Mouse (Mus musculus): Measurements from ENCODE around the gene Cask. TPM values are rescaled to one million over a fixed set of nuclear protein-coding genes. Genes with fewer than 3 reads are reported as not detected.

The Cask gene
- polyA plus RNA-seq, 1 experiment from 2014 or later = 17.8 TPM

DNA sequence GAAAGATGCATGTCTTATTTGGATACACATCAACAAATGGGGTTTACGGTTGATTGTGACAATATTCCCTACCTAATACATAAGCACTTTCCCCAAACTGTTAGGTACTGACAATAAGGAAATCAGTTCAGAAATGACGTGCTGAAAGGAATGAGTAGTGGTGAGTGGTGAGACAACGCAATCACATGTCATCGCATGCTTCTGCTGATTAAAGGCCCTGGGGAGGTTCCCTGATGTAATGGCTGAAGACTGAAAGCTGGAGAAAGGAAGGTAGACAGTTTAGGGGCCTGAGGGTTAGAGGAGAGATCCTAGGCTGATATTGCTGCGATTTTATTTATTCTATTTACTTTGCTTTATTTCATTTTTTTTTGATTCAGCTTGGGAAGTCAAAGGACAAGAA, 240.1 kb downstream of the Cask start:
- no peak overlapping the region for H3K4me2 ChIP-seq
- no peak overlapping the region for H3K9ac ChIP-seq
- no peak for ATAC-seq (ENCODE audit: low FRiP score)
- WGBS = 93% methylated on average over 5 of the region's 5 CpGs
- H3K27me3 ChIP-seq = no peaks in the 10 kb centered on the region
- no peaks in the 10 kb centered on the region for H3K9me3 ChIP-seq
- H3K4me1 ChIP-seq = no peaks in the 10 kb centered on the region
- H3K36me3 ChIP-seq (replicated peaks) = no peaks in the 10 kb centered on the region; the same call in 1 of the 2 replicates
- no peak overlapping the region for H3K27ac ChIP-seq
- no peak overlapping the region for H3K4me3 ChIP-seq (replicated peaks)

DNA sequence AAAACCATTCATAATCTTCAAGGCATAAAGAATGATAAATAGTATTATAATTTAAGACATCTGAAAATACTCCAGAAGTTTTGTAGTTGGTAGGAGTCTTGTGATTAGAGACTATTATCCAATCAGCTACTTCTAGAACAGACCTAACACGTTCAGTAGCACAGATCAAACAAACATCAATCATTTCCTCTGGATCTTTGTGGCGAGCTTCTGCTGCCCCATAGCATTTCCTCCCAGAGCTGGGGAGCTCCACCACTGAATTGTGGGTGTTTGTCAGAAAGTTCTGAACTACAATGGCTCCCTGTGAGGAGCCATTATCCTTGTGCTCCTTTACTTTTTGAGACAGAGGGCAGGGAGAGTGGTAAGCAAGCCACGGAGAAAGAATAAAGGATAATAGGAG, 243.4 kb downstream of the Cask start:
- Histone ChIP-seq H3K36me3 (replicated peaks) (no peaks in the 10 kb centered on the region), H3K4me3 (replicated peaks) (no peak overlapping the region), H3K4me1 (no peaks in the 10 kb centered on the region), H3K9me3 (no peaks in the 10 kb centered on the region), H3K27ac (no peak overlapping the region), H3K27me3 (no peaks in the 10 kb centered on the region), H3K4me2 (no peak overlapping the region), H3K9ac (no peak overlapping the region)
- WGBS = 44% methylated on average over 3 of the region's 3 CpGs
- no peak for ATAC-seq (ENCODE audit: low FRiP score)

DNA sequence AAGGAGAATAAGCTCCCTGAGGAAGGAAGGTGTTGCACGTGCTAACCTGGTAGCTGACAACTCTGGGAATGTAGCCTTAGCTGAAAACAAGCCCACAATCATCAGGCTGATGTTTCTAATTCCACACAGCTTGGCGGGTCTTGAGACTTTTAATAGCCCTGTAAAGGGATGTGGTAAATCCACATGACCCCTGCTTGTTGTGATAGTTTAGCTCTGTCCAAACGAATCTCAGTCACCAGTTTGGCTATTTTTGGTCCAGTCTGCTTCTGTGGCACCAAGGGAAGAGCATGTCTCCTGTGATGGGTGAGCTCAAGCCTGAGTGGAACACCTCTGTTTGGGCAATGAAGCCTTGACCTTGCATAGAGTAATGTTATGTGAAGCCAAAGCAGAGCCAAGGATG, 244.4 kb downstream of the Cask start:
- Histone ChIP-seq H3K9me3 (no peaks in the 10 kb centered on the region), H3K27me3 (no peaks in the 10 kb centered on the region)
- 71% methylated on average over 3 of the region's 3 CpGs for WGBS

DNA sequence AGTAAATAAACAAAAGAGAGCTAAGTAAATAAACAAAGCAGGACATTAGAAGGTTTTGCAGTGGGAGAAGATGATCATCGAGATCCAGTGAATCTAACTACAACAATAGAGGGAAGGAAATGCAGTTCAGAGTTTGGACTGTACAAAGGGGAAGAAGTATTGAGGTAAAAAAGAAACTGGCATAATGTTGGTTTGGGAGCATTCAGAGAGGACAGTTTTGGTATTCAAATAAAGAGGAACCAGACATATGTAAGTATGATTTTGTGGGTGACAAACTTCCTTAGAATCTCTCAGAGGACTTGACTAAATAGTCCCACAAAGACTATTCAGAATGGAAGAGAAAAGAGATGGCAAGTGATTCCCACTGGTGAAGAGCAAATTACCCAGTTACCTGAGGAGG, 251.2 kb downstream of the Cask start:
- no peak overlapping the region for H3K4me2 ChIP-seq
- no peaks in the 10 kb centered on the region for H3K9me3 ChIP-seq
- H3K27ac ChIP-seq = no peak overlapping the region
- H3K9ac ChIP-seq = no peak overlapping the region
- ATAC-seq (ENCODE audit: low FRiP score) = no peak
- H3K27me3 ChIP-seq = no peaks in the 10 kb centered on the region
- WGBS = 93% methylated on average over 1 of the region's 1 CpGs
- no peaks in the 10 kb centered on the region for H3K4me1 ChIP-seq
- no peak overlapping the region for H3K4me3 ChIP-seq (replicated peaks)
- no peaks in the 10 kb centered on the region for H3K36me3 ChIP-seq (replicated peaks)

More for the DNA sequence above, 244.4 kb downstream of the Cask start:
- Histone ChIP-seq H3K27ac (no peak overlapping the region), H3K4me3 (replicated peaks) (no peak overlapping the region), H3K4me2 (no peak overlapping the region), H3K9ac (no peak overlapping the region), H3K4me1 (no peaks in the 10 kb centered on the region), H3K36me3 (replicated peaks) (no peaks in the 10 kb centered on the region)
- ATAC-seq (ENCODE audit: low FRiP score) = no peak

DNA sequence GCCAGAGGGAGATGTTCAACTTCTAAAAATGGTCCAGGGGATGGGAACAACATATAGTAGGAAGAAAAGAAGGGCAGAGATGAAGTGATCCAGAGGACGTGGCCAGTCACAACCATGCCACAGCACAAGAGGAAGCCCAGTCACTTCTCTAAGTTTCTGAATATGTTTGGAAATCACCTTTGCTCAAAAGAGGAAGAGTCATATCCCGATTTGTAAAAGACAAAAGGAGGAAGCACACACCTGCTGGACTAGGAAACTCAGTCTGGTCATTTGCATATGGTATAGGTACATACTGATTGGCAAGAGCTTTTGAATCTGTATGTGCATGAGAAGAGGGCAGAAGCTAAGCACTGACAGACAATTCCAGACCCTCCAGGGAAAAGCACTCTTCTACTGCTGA, 251.8 kb downstream of the Cask start:
- ATAC-seq (ENCODE audit: low FRiP score) = no peak
- Histone ChIP-seq H3K9ac (no peak overlapping the region), H3K27ac (no peak overlapping the region), H3K9me3 (no peaks in the 10 kb centered on the region), H3K4me2 (no peak overlapping the region), H3K4me3 (replicated peaks) (no peak overlapping the region), H3K36me3 (replicated peaks) (no peaks in the 10 kb centered on the region), H3K4me1 (no peaks in the 10 kb centered on the region), H3K27me3 (no peaks in the 10 kb centered on the region)
- WGBS = 79% methylated on average over 2 of the region's 2 CpGs

DNA sequence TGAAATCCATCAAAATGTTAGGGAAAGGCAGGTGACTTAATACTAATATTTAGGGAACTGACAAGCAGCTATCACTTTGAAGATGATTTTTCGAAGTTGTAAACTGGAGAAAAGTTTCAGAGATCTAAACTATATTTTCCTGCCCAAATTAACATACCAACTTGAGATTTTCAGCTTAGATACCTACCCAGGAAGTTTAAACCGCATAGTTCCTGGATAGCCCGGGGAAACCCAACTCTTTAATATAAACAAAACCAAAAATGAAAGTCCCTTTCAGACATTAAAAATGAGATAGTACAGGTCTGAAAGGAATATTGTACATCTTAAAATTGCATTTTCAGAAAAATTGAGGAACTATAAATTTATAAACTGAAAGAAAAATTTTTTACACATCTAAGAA, 273.5 kb downstream of the Cask start:
- no peak overlapping the region for H3K4me3 ChIP-seq (replicated peaks)
- no peaks in the 10 kb centered on the region for H3K4me1 ChIP-seq
- H3K9ac ChIP-seq = no peak overlapping the region
- no peak for ATAC-seq (ENCODE audit: low FRiP score)
- no peaks in the 10 kb centered on the region for H3K36me3 ChIP-seq (replicated peaks)
- no peaks in the 10 kb centered on the region for H3K9me3 ChIP-seq
- H3K27ac ChIP-seq = no peak overlapping the region
- H3K27me3 ChIP-seq = no peaks in the 10 kb centered on the region
- no peak overlapping the region for H3K4me2 ChIP-seq
- 87% methylated on average over 3 of the region's 3 CpGs for WGBS

DNA sequence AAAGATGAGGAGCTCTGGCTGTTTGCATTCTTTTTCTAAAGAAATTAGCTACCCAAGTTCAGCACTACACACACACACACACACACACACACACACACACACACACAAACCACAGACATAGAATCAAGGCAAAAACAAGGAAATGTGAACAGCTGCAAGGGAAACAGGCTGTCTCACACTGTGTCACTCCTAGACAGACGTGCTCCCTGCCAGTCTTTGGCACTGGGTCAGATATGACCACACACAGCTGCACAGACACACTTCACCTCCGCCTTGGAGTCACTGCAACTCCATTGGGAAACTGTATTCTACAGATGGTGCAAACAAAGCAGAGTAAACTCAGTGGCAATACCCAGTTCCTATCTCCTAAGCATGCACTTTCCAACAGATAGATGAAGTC, 274.6 kb downstream of the Cask start:
- Histone ChIP-seq H3K9ac (no peak overlapping the region), H3K9me3 (no peaks in the 10 kb centered on the region), H3K36me3 (replicated peaks) (no peaks in the 10 kb centered on the region), H3K4me1 (no peaks in the 10 kb centered on the region), H3K4me2 (no peak overlapping the region), H3K4me3 (replicated peaks) (no peak overlapping the region), H3K27me3 (no peaks in the 10 kb centered on the region), H3K27ac (no peak overlapping the region)
- no peak for ATAC-seq (ENCODE audit: low FRiP score)
- WGBS = 71% methylated on average over 2 of the region's 2 CpGs

DNA sequence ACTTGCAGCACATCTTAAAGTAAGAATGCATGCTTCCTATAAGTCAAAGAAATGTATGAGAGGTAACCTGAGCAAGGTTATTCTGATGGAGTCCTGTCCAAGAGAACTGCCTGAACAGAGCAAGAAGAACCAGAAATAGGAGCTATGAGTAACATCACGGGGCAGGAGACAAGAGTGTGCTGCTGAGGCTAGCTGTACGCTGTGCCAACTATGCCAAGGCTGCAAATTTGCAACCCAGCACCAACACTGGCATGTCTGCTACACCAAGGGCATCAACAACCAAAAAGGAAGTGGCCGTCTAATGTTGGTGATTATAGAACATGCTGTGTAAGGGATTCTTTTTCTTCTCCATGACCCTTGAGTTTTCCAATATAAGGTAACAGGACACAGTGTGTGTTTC, 276.3 kb downstream of the Cask start:
- Histone ChIP-seq H3K9ac (no peak overlapping the region), H3K4me3 (replicated peaks) (no peak overlapping the region), H3K9me3 (no peaks in the 10 kb centered on the region), H3K4me1 (no peaks in the 10 kb centered on the region), H3K4me2 (no peak overlapping the region), H3K27me3 (no peaks in the 10 kb centered on the region), H3K27ac (no peak overlapping the region), H3K36me3 (replicated peaks) (no peaks in the 10 kb centered on the region)
- ATAC-seq (ENCODE audit: low FRiP score) = no peak
- WGBS = 84% methylated on average over 3 of the region's 3 CpGs

DNA sequence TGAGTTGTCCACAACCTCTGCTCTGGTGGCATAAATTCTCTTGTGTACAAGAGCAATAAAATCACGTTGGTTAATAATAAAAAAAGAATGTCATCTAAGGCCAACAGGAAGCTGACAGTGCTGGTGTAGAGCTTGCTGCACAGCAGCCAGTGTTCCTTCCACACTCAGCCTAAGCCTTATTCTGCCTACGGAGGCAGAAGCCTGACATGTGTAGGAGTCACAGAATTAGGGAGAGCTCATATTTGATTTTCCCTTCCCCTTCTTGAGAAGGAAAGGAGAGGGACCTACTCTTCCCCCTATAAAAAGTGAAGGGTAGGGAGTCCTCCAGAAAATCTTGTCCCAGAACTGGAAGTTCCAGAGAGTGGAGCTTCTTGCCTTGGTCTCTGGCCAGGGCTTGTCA, 276.9 kb downstream of the Cask start:
- H3K4me1 ChIP-seq = no peaks in the 10 kb centered on the region
- no peak for ATAC-seq (ENCODE audit: low FRiP score)
- no peak overlapping the region for H3K27ac ChIP-seq
- H3K9me3 ChIP-seq = no peaks in the 10 kb centered on the region
- H3K9ac ChIP-seq = no peak overlapping the region
- WGBS = 88% methylated on average over 2 of the region's 2 CpGs
- no peaks in the 10 kb centered on the region for H3K36me3 ChIP-seq (replicated peaks)
- no peaks in the 10 kb centered on the region for H3K27me3 ChIP-seq
- H3K4me2 ChIP-seq = no peak overlapping the region
- no peak overlapping the region for H3K4me3 ChIP-seq (replicated peaks)

DNA sequence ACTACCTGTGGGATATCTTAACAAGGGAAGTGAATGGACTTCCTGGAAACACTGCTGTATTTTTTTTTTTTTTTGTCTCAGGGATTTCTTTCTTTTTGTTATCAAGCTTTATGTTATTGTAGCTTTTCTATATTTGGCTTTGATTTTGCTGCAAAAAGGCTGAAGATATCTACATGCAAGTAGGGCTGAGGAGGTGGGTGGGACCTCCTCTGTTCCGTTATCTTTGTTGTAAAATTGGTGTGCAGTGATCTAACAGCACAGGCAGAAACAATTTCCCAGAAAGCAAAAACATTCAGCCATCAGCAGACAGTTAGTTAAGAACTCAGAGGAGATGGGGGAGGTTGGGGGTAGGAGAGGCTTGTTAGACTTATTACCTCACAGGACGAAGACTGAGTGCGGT, 296.7 kb downstream of the Cask start:
- WGBS = 86% methylated on average over 3 of the region's 3 CpGs
- Histone ChIP-seq H3K9me3 (no peaks in the 10 kb centered on the region), H3K27ac (no peak overlapping the region), H3K27me3 (no peaks in the 10 kb centered on the region), H3K4me3 (replicated peaks) (no peak overlapping the region), H3K4me1 (no peaks in the 10 kb centered on the region), H3K9ac (no peak overlapping the region), H3K36me3 (replicated peaks) (no peaks in the 10 kb centered on the region), H3K4me2 (no peak overlapping the region)
- no peak for ATAC-seq (ENCODE audit: low FRiP score)

DNA sequence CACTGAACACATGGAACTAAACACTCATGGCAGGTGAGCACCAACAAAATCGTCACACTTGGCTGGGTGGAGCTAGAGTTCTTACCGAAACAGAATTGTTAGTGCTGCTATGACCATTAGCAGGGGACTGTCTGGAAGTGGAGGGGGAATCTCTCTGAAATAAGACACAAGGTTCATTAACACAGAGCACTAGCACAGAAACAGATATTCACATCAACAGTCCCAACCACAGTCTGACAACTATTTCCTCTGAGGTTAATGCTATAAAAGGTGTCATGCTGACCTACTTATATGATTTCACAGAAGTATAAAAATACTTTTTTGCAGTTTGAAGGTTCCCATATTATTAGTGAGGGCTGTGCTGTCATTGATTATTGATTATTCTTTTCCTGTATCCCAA, 298.9 kb downstream of the Cask start:
- no peak overlapping the region for H3K4me2 ChIP-seq
- H3K36me3 ChIP-seq (replicated peaks) = no peaks in the 10 kb centered on the region
- no peak overlapping the region for H3K9ac ChIP-seq
- 78% methylated on average over 2 of the region's 2 CpGs for WGBS
- H3K4me1 ChIP-seq = no peaks in the 10 kb centered on the region
- no peaks in the 10 kb centered on the region for H3K9me3 ChIP-seq
- no peak overlapping the region for H3K4me3 ChIP-seq (replicated peaks)
- no peak for ATAC-seq (ENCODE audit: low FRiP score)
- no peaks in the 10 kb centered on the region for H3K27me3 ChIP-seq
- H3K27ac ChIP-seq = no peak overlapping the region

DNA sequence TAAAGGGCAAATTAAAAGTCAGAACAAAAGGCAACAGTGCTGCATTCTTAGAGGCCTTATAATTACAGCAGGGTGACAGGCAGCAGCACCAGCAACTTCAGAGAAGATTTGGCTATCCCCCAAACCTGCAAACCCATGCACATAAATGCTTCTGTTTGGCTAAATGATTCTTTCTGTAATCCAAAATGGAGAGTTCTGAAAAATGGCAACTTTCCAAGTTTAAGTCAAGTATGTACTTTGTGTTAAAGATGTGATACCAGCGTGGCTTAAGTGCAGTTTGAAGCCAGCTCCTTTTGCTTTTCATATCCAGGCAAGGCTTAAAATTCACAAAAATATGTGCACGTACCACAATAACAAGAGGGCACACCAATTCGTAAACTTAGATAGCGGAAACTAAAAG, 299.6 kb downstream of the Cask start:
- no peak overlapping the region for H3K27ac ChIP-seq
- WGBS = 88% methylated on average over 4 of the region's 4 CpGs
- H3K27me3 ChIP-seq = no peaks in the 10 kb centered on the region
- no peak overlapping the region for H3K4me3 ChIP-seq (replicated peaks)
- no peaks in the 10 kb centered on the region for H3K9me3 ChIP-seq
- no peak overlapping the region for H3K4me2 ChIP-seq
- ATAC-seq (ENCODE audit: low FRiP score) = no peak
- H3K9ac ChIP-seq = no peak overlapping the region
- no peaks in the 10 kb centered on the region for H3K4me1 ChIP-seq
- H3K36me3 ChIP-seq (replicated peaks) = 0 out of 2 replicates have a peak, but pooled peaks cover 3% of the 10 kb centered on the region

DNA sequence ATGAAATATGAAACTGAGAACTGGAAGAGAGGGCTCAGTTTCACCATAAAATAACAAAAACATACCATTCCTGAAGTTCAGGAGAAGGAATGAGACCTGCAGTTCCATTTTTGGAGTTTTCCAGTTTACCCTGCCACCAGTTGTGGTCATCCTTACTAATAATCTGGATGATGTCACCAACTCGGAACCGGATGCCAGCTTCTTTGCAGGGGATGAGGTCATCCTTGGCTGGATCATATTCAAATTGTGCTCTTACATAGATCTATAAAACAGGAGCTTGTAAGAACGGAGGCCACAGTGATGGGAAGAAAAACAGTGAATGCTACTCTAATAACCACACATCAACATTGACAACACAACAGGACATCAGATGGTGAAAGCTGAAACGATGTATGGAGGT, 302.1 kb downstream of the Cask start:
- ATAC-seq (ENCODE audit: low FRiP score) = no peak
- Histone ChIP-seq H3K36me3 (replicated peaks) (peaks cover 3% of the 10 kb centered on the region; the same call in 1 of the 2 replicates), H3K27me3 (0 out of 2 replicates have a peak, but pooled peaks cover 3% of the 10 kb centered on the region), H3K9me3 (no peaks in the 10 kb centered on the region), H3K4me1 (no peaks in the 10 kb centered on the region), H3K9ac (no peak overlapping the region), H3K27ac (no peak overlapping the region), H3K4me3 (replicated peaks) (no peak overlapping the region), H3K4me2 (no peak overlapping the region)
- WGBS = 82% methylated on average over 4 of the region's 4 CpGs

DNA sequence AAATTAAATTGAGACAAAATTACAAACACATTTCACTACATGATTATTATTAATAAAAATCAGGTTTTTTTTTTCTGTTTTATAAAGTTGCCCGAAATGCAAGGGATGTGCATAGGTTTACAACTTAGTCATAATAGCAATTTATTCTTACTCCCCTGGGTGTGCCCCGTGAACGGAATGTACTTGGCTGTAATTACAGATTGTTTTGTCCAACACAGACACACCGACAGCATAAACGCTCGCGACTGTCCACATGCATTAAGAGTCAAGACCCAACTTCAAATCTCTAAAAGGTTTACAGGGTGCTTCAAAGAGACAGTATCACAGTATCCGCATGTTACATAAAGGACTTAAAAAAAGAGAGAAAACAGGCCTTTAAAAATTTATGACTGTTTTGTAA, 329.9 kb downstream of the Cask start:
- ATAC-seq (ENCODE audit: low FRiP score) = no peak
- H3K4me1 ChIP-seq = no peaks in the 10 kb centered on the region
- H3K36me3 ChIP-seq (replicated peaks) = no peaks in the 10 kb centered on the region; the same call in 1 of the 2 replicates
- no peaks in the 10 kb centered on the region for H3K9me3 ChIP-seq
- H3K4me3 ChIP-seq (replicated peaks) = no peak overlapping the region
- WGBS = 87% methylated on average over 8 of the region's 8 CpGs
- H3K4me2 ChIP-seq = no peak overlapping the region
- peaks cover 32% of the 10 kb centered on the region for H3K27me3 ChIP-seq
- no peak overlapping the region for H3K27ac ChIP-seq
- H3K9ac ChIP-seq = no peak overlapping the region

Measured in forebrain, embryonic 12.5 days (tissue).